In genomic region chr14:60554222-60554740, GRCm38 (mm10) we compare ENCODE assay signal across 8 mouse cellular contexts.
DNase-seq lines count a peak whose midpoint lies in the region; ATAC-seq lines count a peak whose summit lies in the region.

No protein-coding gene starts in this region.

- no peak overlapping the region for H3K9ac ChIP-seq in embryonic facial prominence, embryonic 12.5 days
- H3K9ac ChIP-seq in neural tube, embryonic 15.5 days (replicated peaks), result 0 out of 2 replicates have a peak overlapping the region, but pooled peaks have one; percentile 23

- intact Hi-C loops in heart, postnatal 25 days (cut with DNase I), result no loop called here

- H3K36me3 ChIP-seq in embryonic facial prominence, embryonic 12.5 days, result no peaks in the 10 kb centered on the region
- H3K36me3 ChIP-seq in neural tube, embryonic 15.5 days, result no peaks in the 10 kb centered on the region

- 8% methylated on average over 6 of the region's 6 CpGs for WGBS in embryonic facial prominence, embryonic 12.5 days
- 1% methylated on average over 6 of the region's 6 CpGs for WGBS in neural tube, embryonic 15.5 days

- ATAC-seq in embryonic facial prominence, embryonic 12.5 days (ENCODE audit: insufficient number of reproducible peaks, insufficient read depth, low FRiP score, low TSS enrichment), result peak; percentile 80; the same call in 1 of the 2 replicates
- peak; percentile 94 for ATAC-seq in neural tube, embryonic 15.5 days (ENCODE audit: low FRiP score)

- peak overlapping the region; percentile 10 for H3K4me2 ChIP-seq in embryonic facial prominence, embryonic 12.5 days (replicated peaks)
- H3K4me2 ChIP-seq in neural tube, embryonic 15.5 days, result peak overlapping the region; percentile 46

- no peak overlapping the region for H3K4me3 ChIP-seq in embryonic facial prominence, embryonic 12.5 days
- H3K4me3 ChIP-seq in neural tube, embryonic 15.5 days (replicated peaks), result no peak overlapping the region

- peak; percentile 92 for DNase-seq in brain, adult 2 months (ENCODE audit: low read depth, low spot score)
- DNase-seq in kidney, adult 11 months, result peak; percentile 88
- DNase-seq in left cerebral cortex, adult 8-10 months (ENCODE audit: low spot score in 2 of 2), result peak; percentile 40 to 91
- DNase-seq in liver, result no peak
- no peak for DNase-seq in heart, postnatal 25 days (ENCODE audit: low spot score)
- DNase-seq in B cell, adult 2 months, result no peak

- peak overlapping the region; percentile 57; the same call in 1 of the 2 replicates for H3K27ac ChIP-seq in embryonic facial prominence, embryonic 12.5 days
- peak overlapping the region; percentile 81 for H3K27ac ChIP-seq in neural tube, embryonic 15.5 days (replicated peaks)

- H3K4me1 ChIP-seq in embryonic facial prominence, embryonic 12.5 days, result peaks cover 15% of the 10 kb centered on the region; the same call in 1 of the 2 replicates
- peaks cover 23% of the 10 kb centered on the region for H3K4me1 ChIP-seq in neural tube, embryonic 15.5 days

- no peaks in the 10 kb centered on the region for H3K27me3 ChIP-seq in embryonic facial prominence, embryonic 12.5 days
- no peaks in the 10 kb centered on the region for H3K27me3 ChIP-seq in neural tube, embryonic 15.5 days (replicated peaks)

- H3K9me3 ChIP-seq in embryonic facial prominence, embryonic 12.5 days, result no peaks in the 10 kb centered on the region
- H3K9me3 ChIP-seq in neural tube, embryonic 15.5 days (replicated peaks), result no peaks in the 10 kb centered on the region

Comparison
In these comparisons a context has a peak if more than half of its experiments do, and no peak if none do; other contexts are left out.
1. DNase-seq: peak in brain, adult 2 months (single experiment), kidney, adult 11 months (single experiment) and left cerebral cortex, adult 8-10 months (2 of 2); none in liver (single experiment), heart, postnatal 25 days (single experiment) and B cell, adult 2 months (0 of 2).